Mouse (Mus musculus): ENCODE results near the gene Adam22.

The Adam22 gene

DNA sequence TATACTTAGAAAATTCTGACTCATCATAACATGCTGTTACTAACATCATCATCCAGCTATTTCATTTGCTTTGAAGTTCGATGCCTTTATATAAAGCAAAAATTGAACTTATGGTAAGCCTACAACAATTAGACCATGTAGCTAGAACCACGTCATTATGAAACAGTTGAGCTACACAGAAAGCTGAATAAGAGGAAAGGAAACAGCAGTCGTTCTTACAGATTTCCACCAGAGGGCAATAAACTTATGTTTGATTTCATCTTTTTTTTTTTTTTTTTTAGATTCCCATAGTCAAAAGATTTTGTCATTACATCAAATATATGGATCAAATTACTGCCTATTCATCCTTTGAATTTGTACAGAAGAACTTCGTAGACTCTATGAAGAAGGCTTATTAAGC, 203.2 kb downstream of the Adam22 start:
- no peak for DNase-seq (ENCODE audit: low spot score in 2 of 2)

DNA sequence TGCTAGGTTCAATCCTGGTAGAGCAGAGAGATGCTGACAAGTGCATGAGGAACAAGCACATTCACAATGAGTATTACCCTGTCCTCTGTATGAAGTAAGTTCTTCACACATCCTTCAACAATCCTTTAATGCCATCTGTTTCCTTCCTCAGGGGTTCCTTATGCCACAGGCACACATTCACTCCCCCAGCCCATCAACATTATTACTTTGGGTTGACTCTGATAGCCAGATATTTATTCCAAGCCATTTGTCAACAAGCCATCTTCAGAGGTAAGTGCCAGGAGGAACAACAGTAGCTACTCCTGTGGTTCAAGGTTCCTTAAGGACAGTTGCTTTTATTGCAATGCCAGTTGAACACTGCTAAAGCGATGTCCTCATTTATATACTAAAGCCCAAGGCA, 216.3 kb downstream of the Adam22 start:
- no peak for DNase-seq (ENCODE audit: low spot score in 2 of 2)

DNA sequence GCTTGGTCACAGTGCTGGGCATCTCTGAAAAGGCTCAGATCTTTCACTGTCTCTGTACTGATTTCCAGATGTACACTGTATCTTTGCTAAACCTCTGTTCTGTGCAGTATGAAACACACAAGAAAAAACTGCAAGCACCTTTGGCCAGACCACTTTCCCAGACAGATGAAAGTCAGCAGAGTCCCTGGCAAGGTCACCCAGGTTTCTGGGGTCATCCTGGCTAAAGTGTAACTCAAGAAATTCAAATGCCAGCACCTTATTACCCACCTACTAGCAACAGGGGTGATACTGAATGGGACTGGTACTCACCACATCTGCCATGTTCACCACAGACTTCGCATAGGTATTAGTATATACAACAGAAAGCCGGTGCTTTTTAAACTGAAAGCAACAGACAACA, 221.8 kb downstream of the Adam22 start:
- no peak for DNase-seq (ENCODE audit: low spot score in 2 of 2)

DNA sequence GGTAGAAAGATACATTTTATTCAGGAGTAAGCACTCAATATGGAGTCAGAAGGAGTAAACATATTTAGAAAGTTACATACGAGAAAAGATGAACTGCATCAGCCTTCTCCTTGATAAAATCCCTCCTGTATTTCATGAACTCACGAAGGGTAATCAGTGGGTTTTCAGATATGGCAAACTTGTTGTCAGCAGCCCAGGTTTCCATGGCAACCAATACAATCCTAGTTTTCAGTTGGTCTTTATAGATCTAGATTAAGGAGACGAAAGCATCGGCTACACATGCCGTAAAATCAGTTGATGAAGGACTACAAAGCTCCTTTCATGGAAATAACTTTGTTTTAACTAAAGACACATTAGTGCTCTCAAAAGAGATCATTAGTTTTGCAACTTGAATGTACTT, 222.5 kb downstream of the Adam22 start:
- DNase-seq (ENCODE audit: low spot score in 2 of 2), result no peak

DNA sequence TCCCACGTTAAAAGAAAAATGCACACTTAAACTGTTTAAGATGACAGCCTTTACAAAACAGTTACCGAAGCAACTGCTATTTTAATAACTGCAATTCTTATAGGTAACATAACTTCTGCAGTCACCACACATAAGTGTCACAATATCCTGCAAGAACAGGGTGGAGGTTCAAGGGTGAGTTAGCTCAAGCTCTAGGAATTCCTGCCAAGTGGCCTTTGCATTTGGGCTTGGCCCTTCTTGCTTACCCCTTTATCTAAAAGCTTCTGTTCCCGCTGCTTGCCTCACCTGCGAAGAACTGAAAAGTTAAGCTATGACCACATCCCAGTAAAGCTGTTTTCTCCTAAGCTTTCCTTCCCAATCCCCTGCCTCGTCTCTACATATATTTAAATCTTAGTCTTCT, 235.4 kb downstream of the Adam22 start:
- no peak for DNase-seq (ENCODE audit: low spot score in 2 of 2)

DNA sequence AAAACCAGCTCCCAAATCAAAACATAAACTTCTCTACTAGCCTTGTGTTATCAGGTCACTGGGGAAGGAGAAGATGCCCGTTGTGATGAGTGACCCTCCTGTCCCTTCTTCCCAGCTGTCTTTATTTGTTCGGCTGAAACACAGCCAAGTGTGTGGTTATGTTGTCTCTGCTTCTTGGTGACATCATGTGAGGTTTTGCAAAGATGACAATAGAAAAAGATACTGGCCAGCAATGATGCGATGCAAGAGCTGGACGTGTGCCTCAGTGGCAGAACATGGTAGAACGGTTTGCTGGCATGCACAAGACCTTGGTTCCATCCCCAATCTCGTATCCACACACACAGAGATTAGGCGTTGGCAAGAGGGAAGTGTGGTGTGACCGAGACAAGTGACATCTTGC, 236.0 kb downstream of the Adam22 start:
- no peak for DNase-seq (ENCODE audit: low spot score in 2 of 2)

DNA sequence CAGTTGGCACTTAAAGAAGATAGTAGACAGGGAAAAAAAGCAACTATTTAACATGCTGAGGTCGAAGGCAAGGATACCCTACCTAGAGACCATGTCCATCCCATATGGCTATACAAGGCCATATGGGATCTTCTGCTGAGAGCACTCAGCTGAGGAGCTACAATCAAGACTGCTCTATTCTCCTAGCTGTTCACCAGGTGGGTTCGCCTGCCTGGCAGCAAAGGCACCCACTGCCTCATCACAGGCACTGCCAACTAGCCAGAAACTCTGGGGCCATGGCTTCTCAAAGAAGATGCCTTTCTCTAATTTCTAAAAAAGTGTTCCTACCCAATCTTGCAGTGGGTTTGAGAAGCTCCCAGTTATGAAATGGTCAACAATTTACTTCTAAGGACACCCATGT, 238.2 kb downstream of the Adam22 start:
- DNase-seq (ENCODE audit: low spot score in 2 of 2), result no peak

DNA sequence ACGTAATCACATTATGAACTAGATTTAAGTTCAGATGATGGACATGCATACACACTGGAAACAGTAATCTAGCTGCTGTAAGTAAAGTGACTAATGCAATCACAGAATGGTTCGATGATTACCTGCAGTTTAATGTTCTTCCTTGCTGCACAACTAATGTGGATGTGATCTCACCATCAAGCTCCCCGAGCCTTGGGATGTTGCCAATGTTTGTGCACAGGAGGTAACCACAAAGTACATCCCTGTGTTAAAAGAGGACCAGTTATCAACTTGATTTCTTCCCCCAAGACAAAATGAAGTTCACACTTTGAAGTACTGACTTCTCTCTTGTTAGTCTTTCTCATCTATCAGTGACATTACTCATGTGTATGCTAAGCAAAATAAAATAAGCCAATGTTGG, 247.0 kb downstream of the Adam22 start:
- DNase-seq (ENCODE audit: low spot score in 2 of 2), result no peak

DNA sequence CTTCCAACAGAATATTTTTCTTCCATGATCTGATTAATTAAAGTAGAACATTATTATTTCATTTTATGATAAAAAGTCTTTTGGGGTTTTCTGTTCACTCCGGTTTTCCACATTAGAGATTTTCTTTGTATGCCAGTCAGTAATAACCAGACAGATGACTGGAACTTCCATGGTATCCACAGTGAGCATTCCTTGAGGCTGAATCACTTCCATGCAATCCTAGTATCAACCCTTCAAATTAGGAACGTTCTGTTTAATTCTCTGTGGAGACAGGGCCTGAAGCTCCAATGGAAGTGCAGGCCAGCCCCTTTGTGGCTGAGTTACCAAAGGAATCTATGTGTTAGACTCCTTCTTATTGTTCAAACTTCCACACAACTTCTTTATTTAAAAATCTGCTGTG, 247.9 kb downstream of the Adam22 start:
- no peak for DNase-seq (ENCODE audit: low spot score in 2 of 2)

DNA sequence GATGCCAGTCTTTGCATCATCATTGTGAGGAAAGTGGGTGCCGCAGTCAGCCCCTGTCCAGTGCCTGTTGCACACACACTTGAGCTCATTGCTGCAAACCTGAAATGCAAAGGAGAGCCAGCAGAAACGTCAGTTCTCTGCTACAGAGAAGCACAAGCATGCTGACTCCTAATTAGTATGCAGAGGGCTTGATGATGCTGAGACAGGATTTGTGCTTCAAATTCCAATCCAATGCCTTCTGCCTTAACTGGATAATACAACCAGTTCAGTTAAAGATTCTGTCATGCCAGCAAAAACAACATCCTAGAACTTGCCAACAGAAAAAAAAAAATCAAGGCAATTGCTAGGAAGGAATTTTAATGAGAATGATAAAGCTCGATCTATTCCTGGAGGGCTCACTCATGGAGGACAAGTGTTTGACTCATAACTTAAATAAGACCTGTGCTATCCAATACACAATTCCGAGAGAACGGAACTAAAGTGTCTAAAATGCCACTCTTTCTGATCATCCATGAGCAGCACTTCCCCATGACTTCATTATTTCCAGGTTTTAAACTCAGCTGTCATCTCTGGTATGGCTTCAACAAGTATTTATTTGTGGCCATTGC, 251.3 kb downstream of the Adam22 start:
- no peak for DNase-seq (ENCODE audit: low spot score in 2 of 2)

DNA sequence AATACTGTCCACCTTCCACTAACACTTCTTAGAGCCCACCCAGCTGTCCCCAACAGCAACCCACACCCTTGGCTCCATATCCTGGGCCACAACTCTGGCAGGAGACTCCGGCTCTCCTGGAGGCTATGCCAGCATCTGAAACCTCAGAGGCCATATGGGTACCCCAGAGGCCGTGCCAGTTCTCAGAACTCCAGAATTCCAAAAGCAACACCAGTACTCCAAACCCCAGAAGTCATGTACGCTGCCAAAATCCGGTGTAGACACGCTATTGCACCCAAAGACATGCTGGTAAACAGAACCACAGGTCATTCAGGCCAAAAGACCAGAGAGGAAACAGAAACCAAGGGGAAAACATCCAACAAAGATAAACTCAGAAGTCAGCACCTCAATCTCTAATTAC, 255.7 kb downstream of the Adam22 start:
- no peak for DNase-seq (ENCODE audit: low spot score in 2 of 2)

DNA sequence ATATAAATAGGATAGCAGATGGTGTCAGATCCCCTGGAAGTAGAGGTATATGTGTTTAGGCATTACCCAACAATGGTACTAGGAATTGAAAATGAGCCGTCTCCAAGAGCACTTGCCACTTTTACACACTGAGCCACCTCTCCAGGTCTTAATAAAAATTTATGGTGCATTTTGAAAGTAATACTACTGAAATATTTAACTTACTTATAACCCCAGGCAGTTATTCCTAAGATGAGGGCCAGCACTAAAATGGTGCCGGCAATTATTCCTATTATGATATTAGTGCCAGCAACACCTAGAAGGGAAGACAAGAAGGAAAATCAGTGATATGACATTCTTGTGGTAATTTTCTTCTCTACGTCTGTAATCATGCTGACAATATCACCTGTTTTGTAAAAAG, 256.3 kb downstream of the Adam22 start:
- DNase-seq (ENCODE audit: low spot score in 2 of 2), result no peak

DNA sequence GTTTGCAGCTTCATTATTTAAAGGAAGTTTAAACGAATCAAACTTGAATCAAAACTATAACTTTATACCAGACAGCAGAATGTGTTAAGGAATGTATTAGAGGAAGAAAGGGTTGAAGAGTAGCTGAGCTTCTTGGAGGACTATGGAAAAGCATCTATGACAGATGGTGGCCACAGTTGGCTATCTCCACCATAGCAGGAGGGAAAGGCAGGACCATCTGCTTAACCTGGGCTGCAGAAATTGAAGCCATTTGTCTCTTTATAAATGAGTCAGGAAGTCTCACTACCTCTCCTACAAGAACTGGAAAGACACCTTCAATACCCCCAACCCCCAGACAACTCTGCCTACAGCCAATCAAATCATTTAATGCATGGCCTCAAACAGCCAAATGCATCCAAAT, 272.3 kb downstream of the Adam22 start:
- no peak for DNase-seq (ENCODE audit: low spot score in 2 of 2)

DNA sequence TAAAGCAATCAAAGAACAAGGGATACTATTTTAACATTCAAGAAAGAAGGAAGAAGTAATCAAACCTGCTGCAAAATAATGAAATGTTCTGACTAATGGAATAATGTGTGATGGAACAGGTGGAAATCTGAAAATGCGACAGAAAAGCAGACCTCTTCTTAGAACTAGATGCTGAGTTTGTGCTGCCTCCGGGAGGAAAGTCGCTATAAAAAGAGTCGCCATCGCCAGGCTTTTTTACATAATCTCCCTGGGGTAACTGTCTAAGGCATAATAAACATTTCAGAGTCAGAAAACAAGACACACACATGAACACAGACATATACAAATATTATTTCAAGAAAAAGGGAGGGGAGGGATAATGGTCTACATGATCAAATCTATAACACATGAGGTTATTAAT, 273.0 kb downstream of the Adam22 start:
- DNase-seq (ENCODE audit: low spot score in 2 of 2), result no peak

DNA sequence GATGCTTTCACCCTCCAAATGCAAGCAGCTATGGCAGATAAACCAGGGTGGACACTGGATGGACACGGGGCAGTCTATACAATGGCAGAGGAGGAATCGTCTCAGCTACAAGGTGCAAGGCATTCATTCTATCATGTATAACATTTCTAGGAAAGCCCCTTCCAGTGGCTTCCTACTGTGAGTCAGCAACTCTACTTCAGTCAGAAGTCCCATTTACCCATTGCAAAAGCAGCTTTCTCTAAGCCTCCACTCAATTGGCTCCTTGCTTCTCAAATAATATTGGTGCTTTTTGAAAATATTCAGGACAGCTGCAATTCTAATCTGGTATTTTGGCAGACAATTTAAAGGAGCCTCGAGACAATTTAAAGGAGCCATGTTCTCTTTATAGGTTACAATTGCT, 279.8 kb downstream of the Adam22 start:
- DNase-seq (ENCODE audit: low spot score in 2 of 2), result no peak

DNA sequence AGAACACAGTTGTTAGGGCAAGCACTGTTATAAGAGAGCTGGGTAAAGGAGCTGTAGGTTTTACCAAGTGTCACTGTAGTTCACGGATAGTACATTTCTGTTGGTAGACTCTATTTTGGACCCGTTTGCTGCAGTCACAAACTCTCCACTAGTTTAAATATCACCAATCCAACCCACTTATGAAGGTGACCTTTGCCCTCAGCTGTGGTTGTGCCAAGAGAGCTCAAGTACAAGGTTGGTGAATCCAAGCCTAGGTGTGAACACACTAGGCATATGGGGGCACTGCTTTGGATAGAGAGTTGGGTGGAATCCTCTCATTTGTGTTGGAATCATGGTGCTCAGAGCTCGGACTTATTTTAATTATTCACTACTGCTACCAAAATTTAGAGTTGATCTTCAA, 282.3 kb downstream of the Adam22 start:
- DNase-seq (ENCODE audit: low spot score in 2 of 2), result no peak

DNA sequence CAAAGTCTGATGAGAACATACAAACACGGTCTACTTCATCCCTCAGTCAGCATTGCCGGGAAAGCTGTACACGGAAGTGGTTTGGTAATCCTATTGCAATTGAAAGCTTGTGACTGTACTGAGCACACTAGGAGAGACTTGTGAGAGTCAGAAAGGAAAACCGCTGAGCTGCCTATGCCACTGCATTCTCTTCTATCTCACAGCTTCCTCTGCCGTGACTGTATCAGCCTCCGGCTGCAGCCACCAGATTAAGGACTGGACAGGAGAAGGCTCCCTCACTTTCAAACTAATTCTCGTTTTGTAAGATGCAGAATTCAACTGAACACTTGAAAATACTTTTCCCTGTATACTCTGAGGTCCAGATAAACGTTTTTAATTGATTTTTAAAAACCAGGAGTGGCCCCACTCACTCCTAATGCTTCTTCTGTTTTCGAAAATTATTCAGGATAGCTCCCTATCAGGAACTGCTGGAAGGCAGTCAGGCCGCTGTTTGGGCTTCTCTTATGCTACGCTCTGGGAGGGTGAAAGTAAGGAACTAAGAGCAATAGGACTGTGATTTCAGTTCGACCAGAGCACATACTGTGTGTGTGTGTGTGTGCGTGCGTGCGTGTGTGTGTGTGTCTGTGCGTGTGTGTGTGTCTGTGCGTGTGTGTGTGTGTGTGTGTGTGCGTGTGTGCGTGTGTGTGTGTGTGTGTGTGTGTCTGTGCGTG, 285.0 kb downstream of the Adam22 start:
- DNase-seq (ENCODE audit: low spot score in 2 of 2), result no peak

DNA sequence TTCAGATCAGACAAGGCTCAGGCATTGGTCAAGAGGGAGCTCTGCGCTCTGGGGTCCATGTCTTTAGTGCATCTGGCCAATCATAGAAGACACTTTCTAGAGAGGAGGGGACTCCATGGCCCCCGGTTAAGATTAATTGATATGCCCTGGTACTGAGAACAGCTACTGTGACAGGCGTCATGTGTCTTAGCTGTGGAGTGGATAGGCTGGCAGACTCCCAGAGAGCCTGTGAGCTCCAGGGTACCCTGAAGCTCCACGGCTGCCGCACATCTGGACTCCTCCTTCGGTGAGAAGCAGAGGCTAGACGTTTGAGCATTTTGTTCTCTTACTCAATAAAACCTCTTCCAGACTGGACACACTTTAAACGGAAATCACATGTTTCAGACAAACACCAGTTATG, 290.5 kb downstream of the Adam22 start:
- no peak for DNase-seq (ENCODE audit: low spot score in 2 of 2)

DNA sequence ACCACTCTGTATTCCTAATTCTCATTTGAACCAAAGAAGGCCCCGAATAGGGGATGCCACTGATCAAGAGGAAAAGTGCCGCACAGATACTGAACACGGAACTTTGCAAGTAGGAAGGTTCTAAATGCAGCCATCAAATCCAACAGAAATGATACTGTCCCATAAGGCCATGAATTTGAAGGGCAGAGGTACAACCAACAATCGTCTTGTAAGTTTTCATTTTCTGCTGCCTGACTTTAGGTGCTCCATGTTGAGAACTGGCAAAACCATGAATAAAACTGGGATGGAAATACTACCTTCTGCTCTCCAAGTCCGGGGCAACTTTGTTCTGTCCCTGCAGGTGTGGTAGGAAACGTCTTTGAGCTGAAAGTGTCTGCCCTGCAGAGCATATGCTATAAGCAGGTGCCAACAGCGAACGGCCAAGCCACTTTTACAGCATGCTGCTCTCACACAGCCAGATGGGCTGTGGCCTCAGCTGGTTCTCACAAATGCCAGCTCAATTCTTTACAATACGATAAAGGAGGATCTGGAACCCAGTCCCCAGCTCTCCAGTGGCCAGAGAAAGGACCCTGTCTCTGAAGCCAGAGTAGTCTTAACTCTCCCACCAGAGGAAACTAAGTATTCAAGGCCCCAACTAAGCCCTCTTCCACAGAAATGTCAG, 293.9 kb downstream of the Adam22 start:
- DNase-seq (ENCODE audit: low spot score in 2 of 2), result no peak

DNA sequence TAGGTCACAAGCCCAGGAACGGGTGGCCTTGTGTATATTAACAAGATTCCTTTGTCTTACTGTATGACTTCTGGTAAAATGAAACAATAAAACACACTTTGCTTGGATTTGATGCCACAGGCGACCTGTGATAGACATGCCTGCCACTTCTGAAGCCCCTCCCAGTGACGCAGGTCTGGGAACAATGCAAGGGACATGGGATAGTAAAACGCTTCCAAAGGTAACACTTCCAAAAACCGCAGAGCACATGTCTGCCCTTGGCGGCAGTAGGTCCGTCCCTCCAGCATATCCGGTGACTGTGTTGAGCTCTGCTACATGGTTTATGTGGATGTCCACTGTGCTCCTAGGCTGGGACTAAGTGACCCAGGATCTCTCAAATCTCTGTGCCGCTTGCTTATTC, 294.6 kb downstream of the Adam22 start:
- no peak for DNase-seq (ENCODE audit: low spot score in 2 of 2)

DNA sequence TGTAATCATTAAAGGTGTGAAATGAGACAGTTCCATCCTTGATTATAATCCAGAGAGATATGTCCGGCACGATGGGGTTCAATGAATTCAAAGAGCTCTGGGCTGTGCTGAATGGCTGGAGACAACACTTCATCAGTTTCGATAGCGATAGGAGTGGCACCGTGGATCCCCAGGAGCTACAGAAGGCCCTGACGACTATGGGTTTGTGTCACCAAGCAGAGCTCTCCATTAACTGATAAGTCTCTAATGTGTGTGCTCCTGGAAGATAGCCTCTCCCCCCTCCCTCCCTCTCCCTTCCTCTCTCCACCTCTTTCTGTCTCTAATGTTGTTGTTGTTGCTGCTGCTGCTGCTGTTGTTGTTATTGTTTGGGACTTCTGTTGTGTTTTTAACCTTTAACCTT, 304.8 kb downstream of the Adam22 start:
- peak in 1 of 2 experiments; percentile 9 for DNase-seq (ENCODE audit: low spot score in 2 of 2)

DNA sequence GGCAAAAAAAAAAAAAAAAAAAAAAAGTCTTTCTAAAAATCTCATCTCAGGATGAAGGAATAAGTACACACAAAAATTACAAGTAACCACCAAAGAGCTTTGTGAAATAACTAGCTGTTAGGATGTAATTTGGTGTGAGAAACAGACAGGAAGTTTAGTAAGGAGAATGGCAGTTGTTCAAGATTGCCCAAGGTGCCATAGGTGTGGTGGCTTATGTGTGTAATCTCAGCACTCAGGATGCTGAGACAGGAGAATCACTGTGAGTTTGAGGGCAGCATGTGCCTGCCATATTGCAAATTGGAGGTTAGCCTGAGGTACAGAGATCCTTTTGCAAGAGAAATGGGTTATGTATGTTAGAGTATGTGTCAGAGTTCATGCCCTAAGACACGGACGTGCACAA, 305.5 kb downstream of the Adam22 start:
- no peak for DNase-seq (ENCODE audit: low spot score in 2 of 2)

DNA sequence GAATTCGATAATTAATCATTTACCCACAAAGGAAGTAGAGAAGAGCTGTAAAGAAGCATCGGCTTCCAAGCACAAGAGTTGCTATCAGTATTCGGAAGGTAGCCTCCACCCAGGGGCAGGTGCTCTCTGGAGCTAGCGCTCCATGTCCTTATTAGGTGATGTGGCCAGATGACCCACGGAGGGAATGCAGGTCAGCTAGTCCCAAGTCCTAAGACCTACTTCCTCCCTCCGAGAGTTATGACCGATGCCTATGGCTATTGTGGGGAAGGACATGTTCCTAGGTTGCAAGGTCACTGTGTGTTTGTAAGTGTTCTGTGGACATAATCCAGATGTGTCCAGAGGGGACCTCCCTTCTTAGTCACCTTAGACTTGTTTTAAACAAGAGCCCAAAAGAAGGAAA, 309.9 kb downstream of the Adam22 start:
- DNase-seq (ENCODE audit: low spot score in 2 of 2), result no peak

DNA sequence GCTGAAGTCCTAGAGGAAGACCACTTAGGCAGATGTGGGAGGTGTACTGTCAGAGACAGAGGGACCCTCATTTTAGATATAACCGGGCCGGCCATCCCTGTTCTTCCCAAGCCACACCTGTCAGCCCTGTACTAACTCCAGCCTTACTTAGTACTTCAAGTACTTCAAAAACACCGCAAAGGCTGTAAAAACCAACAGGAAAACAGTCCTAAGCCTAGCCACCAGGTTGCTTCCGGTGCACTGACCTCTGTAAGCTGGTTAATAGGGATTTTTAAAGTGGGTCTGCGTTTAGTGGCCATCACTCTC, 311.0 kb downstream of the Adam22 start:
- no peak for DNase-seq (ENCODE audit: low spot score in 2 of 2)

All from spleen, postnatal 36 days (tissue).